Mouse (Mus musculus) c-Kit-negative CD71-positive TER-119-positive erythroid progenitor cells, embryonic 14.5 days (primary cell): ENCODE data around the gene Sema4d.

Source experiments
- DNase-seq: peaks from one replicate; pipeline ENCODE4 v3.0.0-alpha.2; 2013; ENCODE audit warnings: low read depth, low spot score

Sema4d gene

GRCm38 (mm10) chr13:51778983-51779962 is 14.3 kb downstream of the Sema4d start:
- no peak for DNase-seq

DNA sequence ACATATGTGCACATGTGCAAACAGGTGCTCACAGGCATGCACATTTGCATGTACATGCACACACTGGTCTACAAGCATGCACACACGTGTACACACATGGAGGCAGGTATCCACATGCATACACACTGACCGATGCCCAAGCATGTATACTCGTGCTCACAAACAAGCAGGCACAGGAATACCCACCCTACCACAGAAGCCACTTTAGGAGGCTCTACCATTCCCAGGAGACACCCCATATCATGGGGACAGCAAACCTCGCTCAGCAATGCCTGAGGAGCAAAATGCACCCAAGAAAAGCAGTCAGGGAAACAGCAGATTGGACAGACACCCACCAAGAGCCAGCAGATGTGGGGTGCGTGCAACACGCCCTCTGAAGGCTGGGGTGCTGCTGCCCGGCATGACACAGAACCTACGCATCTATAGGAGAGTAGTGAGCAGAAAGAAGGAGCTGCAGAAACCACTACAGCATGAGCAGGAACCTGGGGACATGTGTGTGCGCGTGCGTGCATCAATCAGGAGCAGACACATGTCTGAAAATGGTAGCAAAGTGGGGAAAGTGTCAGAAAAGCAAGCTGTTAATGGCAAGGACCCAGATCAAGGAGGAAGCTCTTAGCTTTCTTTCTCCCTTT is 15.1 kb downstream of the Sema4d start:
- no peak for DNase-seq

DNA sequence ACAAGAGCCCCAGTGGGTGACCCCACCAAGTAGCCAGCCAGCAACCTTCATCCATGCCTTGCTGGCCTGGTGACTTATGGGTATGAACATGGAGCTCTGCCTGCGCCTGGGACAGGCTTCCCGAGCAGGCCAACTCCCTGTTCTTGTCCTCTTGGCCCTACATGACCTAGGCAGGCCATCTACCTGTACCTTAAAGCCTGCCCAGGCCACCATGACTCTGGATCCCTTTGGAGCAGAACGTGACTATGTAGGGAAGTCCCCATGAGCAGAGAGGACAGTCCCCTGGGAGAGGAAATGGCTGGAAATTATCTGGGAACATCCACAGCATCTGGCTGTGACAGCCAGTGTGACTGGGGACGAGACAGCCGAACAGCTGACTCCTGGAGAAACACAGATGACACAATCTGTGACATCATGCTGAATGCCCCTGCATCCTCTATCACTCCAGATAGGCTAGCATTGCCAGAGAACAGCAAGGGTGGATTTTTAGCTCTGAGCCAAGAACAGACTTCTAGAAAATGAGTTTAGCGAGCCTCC is 15.7 kb downstream of the Sema4d start:
- DNase-seq, result no peak

DNA sequence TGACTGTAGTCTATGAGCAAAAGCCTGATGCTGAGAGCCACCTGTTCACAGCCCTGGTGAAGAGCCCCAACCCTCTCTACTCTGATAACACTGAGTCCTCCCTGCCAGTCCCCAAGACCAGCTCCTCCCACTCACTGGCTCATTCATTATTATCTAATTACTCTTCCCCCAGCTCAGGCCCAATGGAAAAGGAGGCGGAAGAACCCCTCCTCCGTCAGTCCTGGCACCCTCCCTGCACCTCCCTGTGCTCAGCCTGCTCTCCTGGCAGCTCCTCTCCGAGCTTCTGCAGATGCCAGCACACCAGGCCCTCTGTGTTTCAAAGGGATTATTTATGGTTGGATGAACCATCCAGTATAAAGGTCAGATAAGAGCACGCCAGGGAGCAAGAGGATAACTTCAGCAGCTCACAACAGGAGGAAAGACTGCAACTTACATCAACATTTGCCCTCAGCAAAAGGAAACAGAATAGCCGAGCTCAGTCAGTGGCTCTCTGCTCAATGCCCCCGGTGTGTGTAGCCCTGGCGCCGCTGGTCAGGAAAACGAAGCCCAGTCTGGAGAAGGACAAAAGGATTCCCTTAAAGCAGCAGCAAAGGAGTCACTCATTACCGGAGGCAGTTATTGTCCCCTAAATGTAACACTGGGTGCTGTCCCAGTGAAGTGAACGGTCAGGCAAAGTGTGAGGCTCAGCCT is 16.4 kb downstream of the Sema4d start:
- peak; percentile 13 for DNase-seq

DNA sequence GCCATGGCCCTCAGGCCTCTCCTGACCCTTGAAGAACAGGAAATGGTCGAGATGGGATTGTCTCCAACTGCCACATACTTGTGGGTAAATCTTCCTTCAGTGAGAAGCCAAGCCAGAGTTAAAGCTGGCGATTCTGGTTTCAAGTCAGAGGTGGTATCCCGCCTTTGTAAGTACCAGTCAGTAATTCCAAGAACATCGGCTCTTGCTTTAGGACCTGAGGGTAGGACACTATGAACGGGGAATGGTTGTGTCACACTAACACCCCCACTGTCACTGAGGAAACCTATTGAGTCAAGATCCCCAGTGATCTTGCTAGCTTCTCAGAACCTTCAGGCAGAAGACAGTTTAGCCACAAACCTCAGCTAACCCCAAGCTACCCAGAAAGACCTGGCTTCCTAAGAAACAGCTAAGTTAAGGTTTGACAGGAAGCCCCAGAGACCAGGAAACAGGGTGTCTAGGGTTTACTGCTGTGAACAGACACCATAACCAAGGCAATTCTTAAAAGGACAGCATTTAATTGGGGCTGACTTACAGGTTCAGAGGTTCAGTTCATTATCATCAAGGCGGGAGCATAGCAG is 17.3 kb downstream of the Sema4d start:
- no peak for DNase-seq

GRCm38 (mm10) chr13:51771802-51772206 is 21.7 kb downstream of the Sema4d start:
- DNase-seq, result no peak

- no peak for DNase-seq
Observed at GRCm38 (mm10) chr13:51770647-51771427, 22.7 kb downstream of the Sema4d start.

GRCm38 (mm10) chr13:51767991-51768761 is 25.4 kb downstream of the Sema4d start:
- DNase-seq, result no peak

DNA sequence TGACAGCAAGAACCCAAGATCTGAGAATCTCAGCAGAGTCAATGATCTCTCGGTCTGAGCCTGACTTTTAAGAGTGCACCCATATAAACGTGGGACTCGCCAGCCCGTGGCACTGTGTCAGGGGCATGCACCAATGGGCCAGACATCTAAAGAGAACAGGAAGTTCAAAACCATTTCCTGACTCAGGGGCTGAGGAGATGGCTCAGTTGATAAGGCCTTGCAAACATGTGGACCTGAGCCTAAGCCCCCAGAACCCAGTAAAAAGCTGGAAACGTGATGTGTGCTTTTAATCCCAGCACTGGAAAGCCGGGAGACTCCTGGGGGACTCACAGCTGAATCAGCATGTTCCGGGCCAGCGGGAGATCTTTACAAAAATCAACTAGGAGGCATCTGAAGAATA is 26.0 kb downstream of the Sema4d start:
- DNase-seq, result no peak

DNA sequence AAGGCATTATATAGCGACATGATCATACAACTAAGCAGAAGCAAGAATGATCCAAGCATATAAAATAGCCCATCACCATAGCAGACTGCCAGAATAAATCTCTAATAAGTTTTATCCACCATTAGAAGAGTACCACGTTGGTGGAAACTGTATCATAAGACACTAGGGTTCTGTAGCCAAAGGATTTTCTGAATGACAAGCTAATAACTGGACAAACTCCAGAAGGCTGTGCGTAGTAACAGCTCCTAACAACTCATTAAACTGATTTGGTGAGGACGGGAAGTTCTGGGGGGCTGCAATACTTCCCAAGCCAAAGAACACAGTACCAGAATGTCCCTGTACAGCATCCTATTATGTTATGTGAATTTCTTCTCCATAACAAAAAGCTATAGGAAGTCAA is 26.8 kb downstream of the Sema4d start:
- no peak for DNase-seq

DNA sequence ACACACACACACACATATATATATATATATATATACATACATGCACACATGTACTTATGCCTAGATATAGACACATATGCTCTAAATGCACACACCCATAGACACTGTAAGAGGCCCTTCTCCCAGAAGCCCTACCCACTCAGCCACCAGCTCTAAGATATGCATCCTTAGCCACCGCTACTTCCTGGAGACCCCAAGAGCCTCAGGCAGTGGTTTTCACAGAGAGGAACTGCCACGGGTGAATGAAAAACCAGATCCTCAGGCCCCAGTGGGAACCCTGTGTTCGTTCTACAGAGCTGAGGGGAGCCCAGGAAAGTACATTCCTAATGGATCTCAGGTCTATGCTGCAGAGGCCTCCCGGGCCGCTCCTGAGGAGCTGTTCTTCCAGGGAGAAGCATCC is 28.2 kb downstream of the Sema4d start:
- no peak for DNase-seq

GRCm38 (mm10) chr13:51763019-51763698 is 30.4 kb downstream of the Sema4d start:
- DNase-seq, result no peak

- DNase-seq, result no peak
Observed at GRCm38 (mm10) chr13:51761186-51761813, 32.2 kb downstream of the Sema4d start.

DNA sequence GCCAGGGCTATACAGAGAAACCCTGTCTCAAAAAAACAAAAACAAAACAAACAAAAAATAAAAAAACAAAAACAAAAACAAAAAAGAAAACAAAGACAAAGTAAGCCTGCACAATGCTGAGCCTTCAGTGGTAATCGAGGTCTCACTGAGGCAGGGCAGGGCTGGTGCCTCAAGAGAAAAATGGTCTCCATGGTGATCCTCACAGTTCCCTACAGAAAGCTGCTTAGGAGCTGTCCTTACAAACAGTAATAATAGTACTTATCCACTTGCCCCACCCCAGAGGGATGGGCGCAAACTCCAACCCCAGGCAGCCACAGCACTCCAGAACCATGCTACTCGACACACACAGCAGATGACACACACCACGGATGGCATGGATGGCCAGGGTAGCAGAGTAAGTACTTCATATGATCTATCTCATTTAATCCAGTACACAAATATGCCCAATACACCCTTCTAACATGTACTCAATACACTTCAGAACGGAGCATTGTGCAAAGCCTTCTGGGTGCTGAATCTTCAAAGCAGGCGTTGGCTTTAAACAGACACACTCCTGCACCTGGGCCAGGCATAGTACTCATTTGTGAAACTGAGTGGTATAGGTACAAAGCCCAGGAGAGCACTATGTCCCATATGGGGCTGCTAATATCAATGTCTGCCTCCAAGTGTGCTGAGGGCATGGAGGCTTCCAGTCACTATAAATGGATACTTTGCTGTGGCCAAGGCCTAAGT is 34.1 kb downstream of the Sema4d start:
- no peak for DNase-seq

DNA sequence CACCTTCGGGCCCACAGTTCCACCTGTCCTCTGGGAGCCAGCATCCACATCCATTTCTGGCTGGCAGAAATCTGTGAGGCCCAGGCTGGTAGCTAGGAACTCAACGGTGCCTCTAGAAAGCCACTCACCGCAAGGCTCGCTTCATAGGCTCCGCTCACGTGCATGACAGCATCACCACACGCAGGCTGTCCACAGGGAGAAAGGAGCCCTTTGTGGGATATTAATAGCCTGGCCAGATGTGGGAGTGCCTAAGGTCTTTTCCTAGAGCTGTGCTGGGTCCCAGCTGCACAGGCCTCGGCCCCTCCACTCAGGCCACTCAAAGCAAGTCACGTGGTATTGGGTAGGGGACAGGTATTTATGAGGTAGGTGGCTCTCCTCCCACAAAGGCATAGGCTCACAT is 35.1 kb downstream of the Sema4d start:
- no peak for DNase-seq

- DNase-seq, result no peak
Observed at GRCm38 (mm10) chr13:51757099-51757498, 36.4 kb downstream of the Sema4d start.

- DNase-seq, result no peak
Observed at GRCm38 (mm10) chr13:51756563-51756962, 37.0 kb downstream of the Sema4d start.

GRCm38 (mm10) chr13:51756019-51756418 is 37.5 kb downstream of the Sema4d start:
- no peak for DNase-seq
